20 mouse cellular contexts compared by ENCODE assay signal in genomic region chr10:69299985-69300384, GRCm38 (mm10). TPM values are rescaled to one million over a fixed set of nuclear protein-coding genes. Genes with fewer than 3 reads are reported as not detected.
DNase-seq lines count a peak whose midpoint lies in the region; ATAC-seq lines count a peak whose summit lies in the region.
"Had no signal": no experiment of that assay in that cellular context is flagged by ENCODE, and none has a peak within 500 bp of the region (broad histone marks: within the 10 kb centered on the region; RNA-seq: fewer than 3 reads in every experiment).

No protein-coding gene starts in this region.

- peak; percentile 54; the same call in 1 of the 2 replicates for ATAC-seq in liver, embryonic 15.5 days (ENCODE audit: insufficient read depth)
- ATAC-seq in liver, embryonic 11.5 days (replicated peaks; ENCODE audit: low FRiP score) = no peak
- ATAC-seq in granulocyte monocyte progenitor cell, adult 5-6 weeks (replicated peaks; ENCODE audit: poor library complexity, severe bottlenecking) = peak; percentile 68
- no peak for ATAC-seq in forebrain, embryonic 11.5 days (replicated peaks; ENCODE audit: low FRiP score)
- ATAC-seq in hindbrain, embryonic 12.5 days (ENCODE audit: low FRiP score) = no peak
- ATAC-seq: forebrain, embryonic 15.5 days; intestine, embryonic 16.5 days had no signal

- H3K27ac ChIP-seq in liver, embryonic 15.5 days (replicated peaks) = no peak overlapping the region
- no peak overlapping the region for H3K27ac ChIP-seq in liver, embryonic 11.5 days (ENCODE audit: low read depth, low read length)
- no peak overlapping the region for H3K27ac ChIP-seq in forebrain, embryonic 11.5 days (ENCODE audit: low read depth, low read length)
- H3K27ac ChIP-seq in hindbrain, embryonic 12.5 days = no peak overlapping the region
- H3K27ac ChIP-seq: embryonic facial prominence, embryonic 15.5 days; forebrain, embryonic 10.5 days; forebrain, embryonic 15.5 days; heart, embryonic 13.5 days; hindbrain, embryonic 13.5 days had no signal

- H3K9me3 ChIP-seq in liver, embryonic 15.5 days (replicated peaks) = no peaks in the 10 kb centered on the region
- no peaks in the 10 kb centered on the region for H3K9me3 ChIP-seq in liver, embryonic 11.5 days (ENCODE audit: control insufficient read depth, low read length)
- no peaks in the 10 kb centered on the region for H3K9me3 ChIP-seq in forebrain, embryonic 11.5 days (ENCODE audit: control insufficient read depth, low read length)
- H3K9me3 ChIP-seq in hindbrain, embryonic 12.5 days (replicated peaks) = no peaks in the 10 kb centered on the region
- H3K9me3 ChIP-seq: embryonic facial prominence, embryonic 15.5 days; forebrain, embryonic 10.5 days; forebrain, embryonic 15.5 days; heart, embryonic 13.5 days; hindbrain, embryonic 13.5 days had no signal

- WGBS in liver, embryonic 15.5 days (ENCODE audit: insufficient replicate concordance) = 59% methylated on average over 7 of the region's 7 CpGs
- WGBS in liver, embryonic 11.5 days = 75% methylated on average over 7 of the region's 7 CpGs
- WGBS in forebrain, embryonic 11.5 days = 91% methylated on average over 7 of the region's 7 CpGs
- WGBS in hindbrain, embryonic 12.5 days = 87% methylated on average over 7 of the region's 7 CpGs

- H3K4me2 ChIP-seq in liver, embryonic 15.5 days = no peak overlapping the region
- no peak overlapping the region for H3K4me2 ChIP-seq in liver, embryonic 11.5 days
- no peak overlapping the region for H3K4me2 ChIP-seq in forebrain, embryonic 11.5 days (ENCODE audit: low read depth, low read length, severe bottlenecking)
- no peak overlapping the region for H3K4me2 ChIP-seq in hindbrain, embryonic 12.5 days (replicated peaks)
- H3K4me2 ChIP-seq: embryonic facial prominence, embryonic 15.5 days; forebrain, embryonic 15.5 days; heart, embryonic 13.5 days; hindbrain, embryonic 13.5 days had no signal

- no peak for DNase-seq in liver, embryonic 11.5 days (ENCODE audit: low spot score)
- peak; percentile 77 for DNase-seq in adrenal gland, adult 8-10 months
- peak; percentile 65 for DNase-seq in adrenal gland, postnatal 14 days
- DNase-seq in forebrain, embryonic 11.5 days (ENCODE audit: low spot score) = no peak
- DNase-seq: cerebellum, adult 2 months; cerebellum, postnatal 14 days; embryo, embryonic 11 days; gastrocnemius, postnatal 10 days; heart, postnatal 4 days; kidney, adult 2 months had no signal

- peaks cover 5% of the 10 kb centered on the region; the same call in 1 of the 2 replicates for H3K4me1 ChIP-seq in liver, embryonic 15.5 days (replicated peaks)
- H3K4me1 ChIP-seq in liver, embryonic 11.5 days (replicated peaks; ENCODE audit: control insufficient read depth, insufficient read depth, low read length) = no peaks in the 10 kb centered on the region
- no peaks in the 10 kb centered on the region for H3K4me1 ChIP-seq in forebrain, embryonic 11.5 days (replicated peaks; ENCODE audit: control insufficient read depth, insufficient read depth, low read length)
- H3K4me1 ChIP-seq in hindbrain, embryonic 12.5 days = no peaks in the 10 kb centered on the region
- H3K4me1 ChIP-seq: embryonic facial prominence, embryonic 15.5 days; forebrain, embryonic 15.5 days; heart, embryonic 13.5 days; hindbrain, embryonic 13.5 days had no signal

- H3K27me3 ChIP-seq in liver, embryonic 15.5 days = no peaks in the 10 kb centered on the region
- no peaks in the 10 kb centered on the region for H3K27me3 ChIP-seq in liver, embryonic 11.5 days (replicated peaks; ENCODE audit: control insufficient read depth, insufficient read depth, low read length)
- no peaks in the 10 kb centered on the region for H3K27me3 ChIP-seq in forebrain, embryonic 11.5 days (ENCODE audit: control insufficient read depth, insufficient read depth, low read length)
- H3K27me3 ChIP-seq in hindbrain, embryonic 12.5 days = no peaks in the 10 kb centered on the region
- H3K27me3 ChIP-seq: embryonic facial prominence, embryonic 15.5 days; forebrain, embryonic 15.5 days; heart, embryonic 13.5 days; hindbrain, embryonic 13.5 days had no signal

- H3K9ac ChIP-seq in liver, embryonic 15.5 days = no peak overlapping the region
- H3K9ac ChIP-seq in liver, embryonic 11.5 days (ENCODE audit: low read depth, low read length) = no peak overlapping the region
- no peak overlapping the region for H3K9ac ChIP-seq in forebrain, embryonic 11.5 days (ENCODE audit: low read length)
- no peak overlapping the region for H3K9ac ChIP-seq in hindbrain, embryonic 12.5 days
- H3K9ac ChIP-seq: embryonic facial prominence, embryonic 15.5 days; forebrain, embryonic 15.5 days; heart, embryonic 13.5 days; hindbrain, embryonic 13.5 days had no signal

- no peaks in the 10 kb centered on the region for H3K36me3 ChIP-seq in liver, embryonic 15.5 days (replicated peaks)
- no peaks in the 10 kb centered on the region for H3K36me3 ChIP-seq in liver, embryonic 11.5 days (ENCODE audit: control insufficient read depth, insufficient read depth, low read length)
- H3K36me3 ChIP-seq in forebrain, embryonic 11.5 days (ENCODE audit: control insufficient read depth, insufficient read depth, low read length) = no peaks in the 10 kb centered on the region
- no peaks in the 10 kb centered on the region for H3K36me3 ChIP-seq in hindbrain, embryonic 12.5 days
- H3K36me3 ChIP-seq: embryonic facial prominence, embryonic 15.5 days; forebrain, embryonic 10.5 days; forebrain, embryonic 15.5 days; heart, embryonic 13.5 days; hindbrain, embryonic 13.5 days had no signal

- no peak overlapping the region for H3K4me3 ChIP-seq in liver, embryonic 15.5 days (replicated peaks)
- H3K4me3 ChIP-seq in liver, embryonic 11.5 days (ENCODE audit: low read depth, low read length) = no peak overlapping the region
- no peak overlapping the region for H3K4me3 ChIP-seq in forebrain, embryonic 11.5 days (ENCODE audit: low read depth, low read length)
- H3K4me3 ChIP-seq in hindbrain, embryonic 12.5 days = no peak overlapping the region
- H3K4me3 ChIP-seq: embryonic facial prominence, embryonic 15.5 days; erythroblast, embryonic 14.5 days; forebrain, embryonic 10.5 days; forebrain, embryonic 15.5 days; heart, embryonic 13.5 days; hindbrain, embryonic 13.5 days had no signal

RNA-seq across cellular contexts. Expression of gene Cdk1, which starts 52.8 kb away (rescaled TPM):
- polyA plus RNA-seq in liver, embryonic 15.5 days (2015; fragmentation: Nextera tagmentation; extraction: Ambion mirVana) = 292 and 305 TPM in 2 replicates
- 441 and 474 TPM in 2 replicates for polyA plus RNA-seq in liver, embryonic 11.5 days (2014; fragmentation: Nextera tagmentation; extraction: Ambion mirVana)
- 1 to 10 TPM; 1.9 to 7.7 (median 2.8) TPM for total RNA-seq in adrenal gland, adult 8-10 months (2022)
- 38.0 and 51.0 TPM in 2 replicates for total RNA-seq in adrenal gland, postnatal 14 days (2021)
- total RNA-seq in granulocyte monocyte progenitor cell, adult 5-6 weeks (2014; fragmentation: Nextera tagmentation) = 82.5 and 104 TPM in 2 replicates
- 302 and 371 TPM in 2 replicates for total RNA-seq in granulocyte monocyte progenitor cell, adult 5-6 weeks (2017)
- polyA plus RNA-seq in forebrain, embryonic 11.5 days (2014; fragmentation: Nextera tagmentation; extraction: Ambion mirVana) = 446 and 479 TPM in 2 replicates
- polyA plus RNA-seq in hindbrain, embryonic 12.5 days (2016; fragmentation: Nextera tagmentation; extraction: Ambion mirVana) = 210 and 220 TPM in 2 replicates

Comparison
In these comparisons a context has a peak if more than half of its experiments do, and no peak if none do; other contexts are left out.
1. ATAC-seq: peak in liver, embryonic 15.5 days (single experiment) and granulocyte monocyte progenitor cell, adult 5-6 weeks (single experiment); none in liver, embryonic 11.5 days (single experiment), forebrain, embryonic 11.5 days (single experiment) and hindbrain, embryonic 12.5 days (single experiment).
2. DNase-seq: peak in adrenal gland, adult 8-10 months (single experiment) and adrenal gland, postnatal 14 days (single experiment); none in liver, embryonic 11.5 days (single experiment) and forebrain, embryonic 11.5 days (single experiment).